Mouse (Mus musculus) CD4-positive naive resting alpha-beta T cell, adult 57 days (primary cell): ENCODE data around the gene Nap1l3. TPM values are rescaled to one million over a fixed set of nuclear protein-coding genes. Genes with fewer than 3 reads are reported as not detected.

Experiments used
- total RNA-seq: library from RNA; stranded (reverse); gene quantifications from one replicate; pipeline ENCODE4 v1.2.4, GENCODE M21; 2023

The Nap1l3 gene
- total RNA-seq, result not detected

DNA sequence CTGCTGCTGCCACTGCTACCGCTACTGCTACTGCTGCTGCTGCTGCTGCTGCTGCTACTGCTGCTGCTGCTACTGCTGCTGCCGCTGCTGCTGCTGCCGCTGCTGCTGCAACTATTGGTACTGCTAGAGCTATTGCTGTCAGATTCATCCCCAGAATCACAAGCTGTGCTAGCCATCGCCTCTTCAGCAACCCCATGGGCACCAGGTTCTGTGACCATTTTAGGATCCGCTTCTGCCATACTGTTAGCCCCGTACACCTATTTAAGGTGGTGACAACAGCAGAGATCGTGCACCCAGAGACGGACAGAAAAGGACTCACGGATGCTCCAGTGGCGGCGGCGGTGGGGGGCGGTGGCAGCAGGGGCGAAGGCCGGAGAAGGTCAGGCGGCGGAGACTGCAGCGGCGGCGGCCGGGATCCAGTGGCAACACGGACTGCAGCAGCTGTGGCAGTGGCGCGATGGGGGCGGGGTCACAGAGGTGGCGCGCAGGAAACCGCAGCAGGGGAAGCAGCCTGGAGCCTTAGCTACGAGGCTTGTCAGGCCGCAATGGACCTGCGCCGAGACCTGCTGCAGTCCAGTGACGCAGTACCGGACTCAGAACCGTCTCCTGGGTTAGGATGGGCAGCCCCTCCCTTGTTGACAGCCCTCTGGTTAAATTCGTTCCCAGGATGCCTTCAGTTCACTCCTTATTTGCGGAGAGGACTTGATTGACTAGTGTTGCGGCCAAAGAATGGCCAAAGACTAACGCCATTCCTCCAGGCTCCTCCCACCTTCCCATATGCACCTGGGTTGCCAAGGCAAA is at the start of gene Nap1l3:
Nap1l3 (minus strand) TSS at position 621 of the 801 bp plus-strand sequence.

